Mouse (Mus musculus) right cerebral cortex, adult 2 months (tissue): ENCODE results near the gene Vgll4.

Experiments used
- DNase-seq, 2 experiments: peaks; one replicate each; pipeline ENCODE4 v3.0.0; 2021 to 2022; ENCODE audit warnings: low spot score in 2 of 2

Gene Vgll4

DNA sequence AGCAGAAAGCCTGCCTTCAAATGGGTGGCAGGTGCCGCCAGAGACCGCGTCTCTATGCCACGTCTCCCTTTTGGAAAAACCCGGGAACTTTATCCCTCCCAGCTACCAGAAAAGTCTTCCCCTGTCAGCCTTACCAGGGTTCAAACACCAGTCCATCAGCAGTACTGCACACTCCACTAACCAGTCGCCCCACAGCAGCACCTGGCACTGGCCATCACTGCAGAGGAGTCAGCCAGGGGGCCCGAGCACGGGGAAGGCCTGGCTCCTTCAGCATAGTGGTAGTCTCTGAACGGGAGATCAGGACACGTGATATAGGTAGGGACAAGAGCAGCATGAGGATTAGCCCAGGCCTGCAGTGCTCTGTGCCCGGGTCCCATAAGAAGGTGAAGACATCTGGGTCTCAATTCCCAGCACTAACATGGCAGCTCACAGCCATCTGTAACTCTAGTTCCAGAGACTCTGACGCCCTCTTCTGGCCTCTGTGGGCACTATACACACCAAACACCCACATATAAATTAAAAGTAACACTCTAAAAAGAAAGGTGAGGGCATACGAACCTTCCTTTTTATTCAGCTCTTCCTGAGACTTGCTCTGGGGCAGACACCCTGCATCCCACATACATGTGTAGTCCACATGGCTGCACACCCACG, 98.7 kb downstream of the Vgll4 start:
- no peak for DNase-seq

- DNase-seq: no peak
Measured at GRCm38 (mm10) chr6:114869501-114870076, 100.2 kb downstream of the Vgll4 start.

- DNase-seq: no peak
Measured at GRCm38 (mm10) chr6:114868656-114869055, 101.1 kb downstream of the Vgll4 start.

DNA sequence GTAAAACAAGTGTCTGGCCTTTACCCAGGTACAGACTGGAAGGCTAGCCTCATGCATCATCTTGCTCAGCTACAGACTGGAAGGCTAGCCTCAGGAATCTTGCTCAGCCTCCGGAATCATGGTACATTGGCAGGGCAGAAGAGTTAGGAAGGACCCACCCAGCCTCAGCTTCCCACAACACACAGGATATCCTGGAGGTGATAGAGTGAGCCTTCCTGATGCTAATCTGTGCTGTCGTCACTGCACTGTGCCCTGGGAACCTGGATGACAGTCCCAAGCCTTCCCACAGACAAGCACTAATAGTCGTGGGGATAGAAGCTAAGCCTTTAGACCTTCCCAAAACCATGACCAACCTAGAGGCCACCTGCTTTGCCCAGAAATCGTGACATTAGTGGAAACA, 103.2 kb downstream of the Vgll4 start:
- no peak for DNase-seq

DNA sequence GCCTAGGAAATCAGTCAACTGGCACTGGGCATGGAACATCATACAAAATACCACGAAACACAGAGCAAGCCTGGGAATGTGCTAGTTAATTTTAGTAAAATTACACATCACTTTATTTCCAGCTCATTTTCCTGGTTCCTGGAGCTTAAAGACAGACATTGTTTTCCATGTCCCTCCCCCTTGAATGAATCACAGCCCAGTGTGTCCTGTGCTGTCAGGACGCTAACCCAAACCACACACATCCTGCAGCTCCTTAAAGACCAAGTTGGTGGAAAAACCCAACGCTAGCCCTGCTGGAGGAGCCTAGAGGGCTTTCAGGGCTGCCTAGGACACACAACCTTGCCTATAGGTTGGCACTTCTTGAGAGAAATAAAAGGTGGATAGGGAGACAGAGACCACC, 103.7 kb downstream of the Vgll4 start:
- no peak for DNase-seq

GRCm38 (mm10) chr6:114864421-114864820, 105.4 kb downstream of the Vgll4 start:
- DNase-seq: no peak

DNA sequence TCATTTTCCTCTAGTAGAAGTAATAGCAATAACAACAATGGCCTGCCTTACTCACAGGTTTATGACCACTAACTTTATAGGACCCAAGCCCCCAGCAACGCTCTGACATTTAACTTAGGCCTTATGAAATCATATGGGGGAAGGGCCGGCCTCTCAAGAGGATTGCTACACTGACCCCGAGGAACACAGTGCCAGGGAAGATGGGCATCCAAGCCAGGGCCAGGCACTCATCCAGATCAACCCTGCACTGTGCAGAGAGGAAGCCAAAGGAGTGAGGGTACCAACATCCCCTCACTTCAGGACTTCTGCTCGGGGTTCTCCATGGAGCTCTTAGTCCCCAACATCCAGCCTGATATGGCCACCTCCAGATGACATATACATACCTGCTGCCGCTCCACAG, 106.3 kb downstream of the Vgll4 start:
- no peak for DNase-seq

- no peak for DNase-seq
Measured at GRCm38 (mm10) chr6:114862046-114862445, 107.7 kb downstream of the Vgll4 start.

DNA sequence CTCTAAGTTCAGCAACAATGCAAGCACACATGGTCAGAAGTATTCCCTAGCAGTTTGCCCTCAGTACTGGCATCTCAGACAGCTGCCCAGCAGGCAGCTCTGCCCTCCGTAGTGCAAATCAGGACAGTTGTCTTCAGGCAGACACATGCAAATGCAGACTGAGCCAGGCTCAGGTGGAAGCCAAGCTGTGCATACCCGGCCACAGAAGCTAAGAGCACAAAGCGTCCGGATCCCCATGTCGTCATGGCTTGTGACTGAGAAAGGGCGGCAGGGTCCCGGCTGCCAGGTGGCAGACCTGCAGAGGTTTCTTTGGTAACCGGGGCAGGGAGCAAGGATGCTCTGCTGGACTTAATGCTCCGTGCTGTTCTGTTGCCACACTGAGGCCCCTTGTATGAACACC, 108.2 kb downstream of the Vgll4 start:
- DNase-seq: no peak

DNA sequence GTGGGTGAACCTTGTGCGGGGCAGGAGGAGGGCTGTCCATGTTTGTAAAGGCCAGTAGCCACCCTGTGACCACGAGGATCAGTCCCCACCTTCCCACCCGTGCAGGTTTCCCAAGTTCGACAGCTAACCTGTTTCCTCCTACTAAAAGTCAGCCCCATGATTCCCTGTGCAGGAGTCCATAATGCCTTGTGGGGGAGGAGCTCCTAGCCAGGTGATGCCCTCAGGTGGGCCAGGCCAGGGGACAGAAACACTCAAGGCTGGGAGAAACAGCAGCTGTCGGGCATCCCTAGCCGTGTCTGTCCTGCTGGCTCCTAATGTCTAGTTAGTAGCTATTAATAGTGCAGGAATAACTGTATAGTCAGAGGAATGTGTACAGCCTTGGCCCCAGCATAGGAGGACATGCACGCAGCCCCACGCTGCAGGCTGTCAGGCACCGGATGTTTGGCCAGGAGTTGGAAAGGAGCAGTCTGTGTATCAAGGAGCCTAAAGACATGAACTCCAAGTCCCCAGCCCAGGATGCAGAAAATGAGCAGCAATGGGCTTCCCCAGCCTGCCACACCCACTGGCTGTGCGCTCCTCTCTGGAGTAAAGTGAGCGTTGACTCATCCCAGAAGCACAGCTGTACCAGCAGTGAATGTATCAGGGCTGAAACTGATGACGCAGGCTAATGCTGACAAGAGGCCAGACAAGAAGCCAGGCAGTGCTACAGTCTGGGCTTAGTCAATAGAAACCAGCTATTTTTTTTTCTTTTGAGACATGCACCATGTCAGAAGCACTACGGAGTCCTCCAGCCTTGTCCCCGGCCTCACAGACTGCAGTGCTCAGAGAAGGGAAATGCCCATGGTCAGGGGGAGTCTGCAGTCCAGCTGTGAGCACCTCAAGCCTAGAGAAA, 108.9 kb downstream of the Vgll4 start:
- DNase-seq: peak; percentile 62 to 63

- peak in 1 of 2 experiments; percentile 29 for DNase-seq
Measured at GRCm38 (mm10) chr6:114858722-114859053, 111.1 kb downstream of the Vgll4 start.

DNA sequence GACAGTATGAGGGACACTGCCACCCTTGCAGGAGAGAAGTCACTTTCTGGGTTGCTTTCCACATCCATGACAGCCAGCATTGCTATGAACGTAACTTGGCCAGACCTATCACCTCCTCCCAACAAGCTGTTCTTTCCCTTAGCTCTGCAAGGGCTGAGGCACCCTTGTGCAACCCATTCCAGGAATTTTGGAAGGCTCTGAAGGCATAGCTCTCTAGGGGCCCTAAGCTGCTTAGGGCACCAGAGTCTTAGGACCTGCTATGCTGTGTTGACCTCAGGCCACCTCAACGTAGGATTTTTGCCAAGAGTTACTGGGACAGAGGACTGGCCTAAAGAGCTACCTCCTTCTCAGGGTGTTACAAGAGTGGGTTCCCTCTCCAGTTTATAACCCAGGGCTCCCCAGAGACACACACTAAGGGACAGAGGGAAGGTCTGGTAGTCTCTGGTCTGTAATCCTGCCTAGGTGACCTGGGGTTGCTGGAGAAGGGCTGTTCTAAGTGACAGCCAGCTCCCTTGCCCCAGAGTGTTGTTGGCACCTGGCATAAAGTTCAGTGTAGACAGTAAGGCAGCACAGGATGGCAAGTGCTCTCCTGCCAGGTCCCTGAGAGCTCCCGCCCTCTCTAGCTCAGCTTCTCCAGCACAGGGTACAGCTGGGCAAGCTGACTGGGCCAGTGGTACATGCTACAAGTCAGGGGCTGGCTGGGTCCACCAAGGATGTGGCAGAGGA, 111.6 kb downstream of the Vgll4 start:
- DNase-seq: no peak

DNA sequence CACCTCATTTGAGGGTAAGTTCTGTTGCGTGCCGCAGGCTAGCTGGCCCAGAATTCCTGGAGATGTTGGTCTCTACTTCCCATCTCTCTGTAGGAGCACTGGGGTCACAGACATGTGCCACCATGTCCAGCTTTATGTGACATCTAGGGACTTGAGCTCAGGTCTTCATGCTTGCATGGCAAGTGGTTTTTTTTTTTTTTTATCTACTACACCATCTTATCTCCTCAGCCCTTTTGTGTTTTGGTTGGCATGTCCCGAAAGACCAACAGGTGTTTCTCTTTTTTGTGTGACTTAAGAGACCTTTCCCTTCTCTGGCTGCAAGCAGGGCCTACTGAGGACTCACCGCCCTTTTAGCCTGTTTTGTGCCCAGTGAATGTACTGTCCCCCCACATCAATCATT, 113.3 kb downstream of the Vgll4 start:
- DNase-seq: no peak

DNA sequence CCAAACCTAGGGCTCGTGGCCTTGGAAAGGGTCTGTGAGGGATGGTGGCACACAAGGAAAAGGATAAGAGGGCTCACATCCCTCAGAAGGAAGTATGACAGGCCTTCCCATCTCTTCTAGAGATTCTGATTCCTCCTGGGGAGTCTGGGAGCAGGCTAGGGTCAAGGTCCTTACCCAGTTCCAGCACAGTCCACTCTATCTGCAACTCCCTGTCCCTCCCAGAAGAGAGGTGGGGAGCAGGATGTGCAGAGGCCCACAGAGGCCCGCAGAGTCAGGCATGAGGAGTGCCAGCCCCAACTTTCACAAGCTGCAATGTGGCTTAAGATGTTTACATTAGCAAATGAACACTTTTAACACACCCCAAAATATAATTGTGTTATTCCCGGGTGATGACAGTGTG, 114.2 kb downstream of the Vgll4 start:
- DNase-seq: no peak

DNA sequence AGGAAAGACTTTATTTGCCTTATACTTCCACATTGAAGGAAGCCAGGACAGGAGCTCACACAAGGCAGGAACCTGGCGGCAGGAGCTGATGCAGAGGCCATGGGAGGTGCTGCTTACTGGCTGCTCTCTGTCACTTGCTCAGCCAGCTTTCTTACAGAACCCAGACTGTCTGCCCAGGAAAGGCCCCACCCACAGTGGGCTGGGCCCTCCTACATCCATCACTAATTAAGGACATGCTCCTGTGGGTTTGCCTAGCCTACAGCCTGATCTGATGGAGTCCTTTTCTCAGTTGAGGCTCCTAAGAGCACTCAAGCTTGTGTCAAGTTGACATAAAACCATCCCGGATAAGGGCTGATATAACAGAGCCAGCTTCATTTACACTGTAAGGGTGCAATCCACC, 115.4 kb downstream of the Vgll4 start:
- DNase-seq: no peak

DNA sequence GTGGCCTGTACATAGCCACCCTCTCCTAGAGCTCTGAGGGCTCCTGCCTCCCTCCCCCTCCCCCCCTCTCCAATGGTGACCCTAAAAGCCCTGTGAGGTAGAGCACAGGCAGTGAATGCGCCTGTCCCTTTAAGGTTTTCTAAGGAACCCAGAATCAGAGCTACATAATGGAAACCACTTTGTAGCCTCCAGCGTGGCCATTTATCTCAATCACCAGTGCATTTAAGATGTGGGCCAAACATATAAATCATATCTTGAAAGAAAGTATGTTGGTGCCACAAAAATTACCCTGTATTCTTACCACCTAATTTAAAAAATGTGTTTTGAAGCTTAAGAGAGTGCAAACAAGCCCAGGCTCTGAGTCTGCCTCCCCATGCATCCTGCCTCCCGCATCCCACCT, 117.1 kb downstream of the Vgll4 start:
- no peak for DNase-seq

GRCm38 (mm10) chr6:114851688-114852087, 118.1 kb downstream of the Vgll4 start:
- no peak for DNase-seq

- no peak for DNase-seq
Measured at GRCm38 (mm10) chr6:114849787-114850186, 120.0 kb downstream of the Vgll4 start.

- no peak for DNase-seq
Measured at GRCm38 (mm10) chr6:114848761-114849160, 121.0 kb downstream of the Vgll4 start.

GRCm38 (mm10) chr6:114847582-114848174, 122.1 kb downstream of the Vgll4 start:
- DNase-seq: no peak

DNA sequence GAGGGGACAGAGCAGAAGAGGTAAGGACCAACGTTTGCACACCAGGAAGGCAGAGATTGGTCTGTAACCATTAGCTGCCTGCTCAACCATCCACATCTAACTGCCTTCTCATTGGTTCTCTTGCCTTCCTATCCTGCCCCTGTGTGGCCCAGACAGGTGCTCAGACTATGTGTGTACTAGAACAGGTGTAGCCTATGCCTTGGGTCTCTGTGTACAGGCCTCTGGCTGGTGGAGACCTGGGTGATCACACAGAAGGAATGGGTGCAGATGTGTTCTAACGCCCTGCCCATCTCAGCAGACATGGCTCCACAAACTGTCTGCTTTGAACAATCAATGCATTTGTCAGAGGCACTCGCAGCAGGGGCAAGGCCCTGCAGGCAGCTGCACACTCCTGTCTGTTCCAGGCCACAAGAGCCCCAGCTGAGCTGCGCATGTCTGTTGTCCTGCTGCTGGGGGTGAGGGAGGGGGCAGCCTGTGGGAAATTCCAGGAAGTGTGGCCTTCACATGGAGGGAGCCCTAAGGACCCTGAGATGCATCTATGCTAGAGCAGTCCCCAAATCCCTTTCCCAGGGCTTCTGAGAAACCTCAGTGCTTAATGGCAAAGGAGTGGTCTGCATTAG, 123.5 kb downstream of the Vgll4 start:
- no peak for DNase-seq

DNA sequence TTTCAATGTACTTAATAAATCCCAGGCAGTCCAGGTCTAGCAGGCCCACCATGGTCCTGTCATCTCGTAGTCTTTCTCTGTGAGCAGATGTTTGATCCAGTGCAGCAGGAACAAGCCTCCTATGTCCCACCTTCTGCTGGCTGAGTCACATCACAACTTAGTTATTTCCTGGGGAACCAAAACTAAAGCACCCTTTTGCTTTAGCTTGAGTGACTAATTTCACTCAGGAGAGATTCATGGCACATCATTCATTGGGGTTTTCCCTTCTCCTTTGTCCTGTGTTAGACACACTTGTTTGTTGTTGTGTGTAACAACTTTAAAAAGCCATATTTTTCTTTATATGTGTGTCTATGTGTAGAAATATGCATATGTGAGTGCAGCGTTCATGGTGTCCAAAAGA, 126.9 kb downstream of the Vgll4 start:
- DNase-seq: no peak
